Mouse (Mus musculus): Measurements from ENCODE around the gene Scai. TPM values are rescaled to one million over a fixed set of nuclear protein-coding genes. Genes with fewer than 3 reads are reported as not detected.

Scai gene
- total and polyA plus RNA-seq, 2 experiments from 2014 or later, result 2.7 to 8.3 TPM

GRCm38 (mm10) chr2:39064687-39065399 lies 125.7 kb downstream of the Scai start:
- Histone ChIP-seq H3K4me2 (ENCODE audit: low read depth, low read length) (peak overlapping the region; percentile 92), H3K4me3 (ENCODE audit: low read depth, low read length) (peak overlapping the region; percentile 76), H3K9me3 (replicated peaks; ENCODE audit: control insufficient read depth, low read length) (no peaks in the 10 kb centered on the region), H3K27ac (ENCODE audit: low read depth) (peak overlapping the region; percentile 84), H3K4me1 (ENCODE audit: control insufficient read depth, insufficient read depth) (peaks cover 6% of the 10 kb centered on the region; the same call in 1 of the 2 replicates), H3K9ac (replicated peaks; ENCODE audit: low read depth, low read length) (peak overlapping the region; percentile 92), H3K27me3 (ENCODE audit: control insufficient read depth, insufficient read depth, low read length) (no peaks in the 10 kb centered on the region), H3K36me3 (replicated peaks; ENCODE audit: control insufficient read depth, insufficient read depth, low read length) (peaks cover 31% of the 10 kb centered on the region)
- DNase-seq (ENCODE audit: low spot score) (peak; percentile 17), ATAC-seq (ENCODE audit: insufficient read depth, low read depth) (peak; percentile 69)
- under 1% methylated on average over 25 of the region's 25 CpGs for WGBS
- no peak for TF ChIP-seq CTCF (IDR thresholded peaks at IDR 0.05; ENCODE audit: low read depth)
- TF ChIP-seq EP300 (IDR thresholded peaks at IDR 0.05; ENCODE audit: low read depth), result no peak

DNA sequence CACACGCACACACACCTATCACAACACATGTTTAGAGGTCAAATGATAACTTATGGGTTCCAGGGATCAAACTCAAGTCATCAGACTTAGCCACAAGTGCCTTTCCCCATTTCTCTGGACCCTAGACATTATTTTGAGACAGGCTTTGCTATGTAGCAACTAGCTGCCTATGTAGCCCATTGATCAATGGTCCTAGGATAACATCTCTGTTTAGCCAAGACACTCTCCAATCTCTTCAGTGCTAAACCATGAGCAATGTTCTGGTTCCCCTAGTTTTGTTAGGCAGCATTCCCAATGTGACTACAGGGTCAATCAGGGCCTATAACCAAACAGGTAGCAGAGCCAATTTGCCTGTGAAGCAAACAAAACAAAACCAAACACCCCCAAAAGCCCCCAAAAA lies 142.0 kb downstream of the Scai start:
- H3K36me3 ChIP-seq (replicated peaks; ENCODE audit: control insufficient read depth, insufficient read depth, low read length), result peaks cover 73% of the 10 kb centered on the region
- WGBS, result 96% methylated on average over 1 of the region's 1 CpGs

DNA sequence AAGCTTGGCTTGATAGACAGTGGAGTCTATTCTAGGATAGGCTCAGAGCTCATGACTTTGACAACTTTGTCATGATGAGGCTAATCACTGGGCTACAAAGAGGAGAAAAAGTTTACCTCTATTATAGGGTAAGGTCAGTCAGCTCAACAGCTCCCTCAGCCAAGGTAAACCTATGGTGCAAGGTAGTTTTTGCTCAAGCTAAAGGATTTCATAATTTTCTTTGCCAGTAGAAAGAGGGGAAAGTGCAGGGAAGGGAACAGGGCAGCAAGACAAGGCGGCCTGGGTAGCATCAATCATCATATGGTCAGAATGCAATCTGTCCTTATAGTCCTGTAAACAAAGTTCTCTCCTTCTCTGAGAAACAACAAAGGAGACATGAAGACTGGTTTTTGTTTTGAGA lies 150.3 kb downstream of the Scai start:
- Histone ChIP-seq H3K27ac (ENCODE audit: low read depth) (no peak overlapping the region), H3K36me3 (replicated peaks; ENCODE audit: control insufficient read depth, insufficient read depth, low read length) (peaks cover 67% of the 10 kb centered on the region), H3K4me2 (ENCODE audit: low read depth, low read length) (no peak overlapping the region), H3K9me3 (replicated peaks; ENCODE audit: control insufficient read depth, low read length) (no peaks in the 10 kb centered on the region), H3K4me3 (ENCODE audit: low read depth, low read length) (no peak overlapping the region), H3K4me1 (ENCODE audit: control insufficient read depth, insufficient read depth) (no peaks in the 10 kb centered on the region), H3K9ac (replicated peaks; ENCODE audit: low read depth, low read length) (no peak overlapping the region), H3K27me3 (ENCODE audit: control insufficient read depth, insufficient read depth, low read length) (no peaks in the 10 kb centered on the region)
- TF ChIP-seq EP300 (IDR thresholded peaks at IDR 0.05; ENCODE audit: low read depth) (no peak), CTCF (IDR thresholded peaks at IDR 0.05; ENCODE audit: low read depth) (no peak)
- WGBS, result 96% methylated on average over 1 of the region's 1 CpGs
- no peak for DNase-seq (ENCODE audit: low spot score)
- ATAC-seq (ENCODE audit: insufficient read depth, low read depth), result no peak

More for the DNA sequence above, 142.0 kb downstream of the Scai start:
- DNase-seq (ENCODE audit: low spot score) (no peak), ATAC-seq (ENCODE audit: insufficient read depth, low read depth) (no peak)
- Histone ChIP-seq H3K27me3 (ENCODE audit: control insufficient read depth, insufficient read depth, low read length) (no peaks in the 10 kb centered on the region), H3K4me3 (ENCODE audit: low read depth, low read length) (no peak overlapping the region), H3K4me1 (ENCODE audit: control insufficient read depth, insufficient read depth) (no peaks in the 10 kb centered on the region), H3K4me2 (ENCODE audit: low read depth, low read length) (no peak overlapping the region), H3K9ac (replicated peaks; ENCODE audit: low read depth, low read length) (no peak overlapping the region), H3K9me3 (replicated peaks; ENCODE audit: control insufficient read depth, low read length) (no peaks in the 10 kb centered on the region), H3K27ac (ENCODE audit: low read depth) (no peak overlapping the region)
- no peak for TF ChIP-seq EP300 (IDR thresholded peaks at IDR 0.05; ENCODE audit: low read depth)
- no peak for TF ChIP-seq CTCF (IDR thresholded peaks at IDR 0.05; ENCODE audit: low read depth)

DNA sequence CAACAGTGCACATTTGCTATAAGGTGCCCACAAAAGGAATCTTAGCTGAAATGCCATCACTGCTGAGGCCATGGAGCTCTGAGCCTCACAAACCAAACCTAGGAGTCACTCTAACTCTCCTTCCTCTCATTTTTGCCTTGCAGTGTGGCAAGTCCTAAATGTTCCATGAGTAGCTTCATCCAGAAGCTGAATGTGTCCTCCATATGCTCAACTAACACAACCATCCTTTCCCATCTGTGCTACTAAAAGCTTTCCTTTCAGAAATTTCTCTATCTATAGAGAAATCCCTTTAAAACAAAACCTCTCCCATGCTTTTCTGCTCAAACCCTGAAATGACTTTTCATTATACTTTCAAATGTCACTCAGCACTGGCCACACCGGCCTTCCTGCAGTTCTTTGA lies 158.9 kb downstream of the Scai start:
- Histone ChIP-seq H3K27ac (ENCODE audit: low read depth) (no peak overlapping the region), H3K27me3 (ENCODE audit: control insufficient read depth, insufficient read depth, low read length) (no peaks in the 10 kb centered on the region), H3K4me1 (ENCODE audit: control insufficient read depth, insufficient read depth) (no peaks in the 10 kb centered on the region), H3K4me3 (ENCODE audit: low read depth, low read length) (no peak overlapping the region), H3K9me3 (replicated peaks; ENCODE audit: control insufficient read depth, low read length) (no peaks in the 10 kb centered on the region), H3K4me2 (ENCODE audit: low read depth, low read length) (no peak overlapping the region), H3K9ac (replicated peaks; ENCODE audit: low read depth, low read length) (no peak overlapping the region), H3K36me3 (replicated peaks; ENCODE audit: control insufficient read depth, insufficient read depth, low read length) (peaks cover 82% of the 10 kb centered on the region)
- ATAC-seq (ENCODE audit: insufficient read depth, low read depth) (no peak), DNase-seq (ENCODE audit: low spot score) (no peak)
- 95% methylated on average over 1 of the region's 1 CpGs for WGBS
- no peak for TF ChIP-seq EP300 (IDR thresholded peaks at IDR 0.05; ENCODE audit: low read depth)
- no peak for TF ChIP-seq CTCF (IDR thresholded peaks at IDR 0.05; ENCODE audit: low read depth)

- DNase-seq (ENCODE audit: low spot score) (no peak), ATAC-seq (ENCODE audit: insufficient read depth, low read depth) (no peak)
- peaks cover 91% of the 10 kb centered on the region for H3K36me3 ChIP-seq (replicated peaks; ENCODE audit: control insufficient read depth, insufficient read depth, low read length)
- no peak overlapping the region for H3K4me3 ChIP-seq (ENCODE audit: low read depth, low read length)
- no peak overlapping the region for H3K9ac ChIP-seq (replicated peaks; ENCODE audit: low read depth, low read length)
- H3K4me1 ChIP-seq (ENCODE audit: control insufficient read depth, insufficient read depth), result no peaks in the 10 kb centered on the region
- WGBS, result 71% methylated on average over 1 of the region's 1 CpGs
- H3K9me3 ChIP-seq (replicated peaks; ENCODE audit: control insufficient read depth, low read length), result no peaks in the 10 kb centered on the region
- no peaks in the 10 kb centered on the region for H3K27me3 ChIP-seq (ENCODE audit: control insufficient read depth, insufficient read depth, low read length)
- no peak overlapping the region for H3K27ac ChIP-seq (ENCODE audit: low read depth)
- no peak overlapping the region for H3K4me2 ChIP-seq (ENCODE audit: low read depth, low read length)
- no peak for TF ChIP-seq EP300 (IDR thresholded peaks at IDR 0.05; ENCODE audit: low read depth)
- TF ChIP-seq CTCF (IDR thresholded peaks at IDR 0.05; ENCODE audit: low read depth), result no peak
Measured at GRCm38 (mm10) chr2:39020004-39020403, 170.5 kb downstream of the Scai start.

DNA sequence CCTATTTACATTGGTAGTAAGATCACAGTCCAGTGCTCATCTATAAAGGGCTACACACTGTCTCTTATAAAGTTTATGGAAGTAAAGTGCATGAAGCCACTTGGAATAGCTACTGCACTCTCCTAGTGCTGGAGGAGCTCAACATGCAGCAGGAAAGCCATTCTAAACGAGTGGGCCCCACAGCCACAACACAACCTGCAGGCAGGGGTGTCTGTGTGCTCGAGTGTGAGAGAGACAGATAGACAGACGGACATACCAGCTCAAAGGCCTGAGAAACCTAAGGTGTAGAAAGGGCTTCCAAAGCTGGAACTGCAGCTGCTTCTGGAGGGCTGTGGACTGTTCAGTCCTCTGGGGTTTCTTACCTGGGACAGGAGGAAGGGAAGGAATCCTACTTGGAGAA lies 174.0 kb downstream of the Scai start:
- 75% methylated on average over 3 of the region's 3 CpGs for WGBS
- no peaks in the 10 kb centered on the region for H3K9me3 ChIP-seq (replicated peaks; ENCODE audit: control insufficient read depth, low read length)
- no peaks in the 10 kb centered on the region for H3K27me3 ChIP-seq (ENCODE audit: control insufficient read depth, insufficient read depth, low read length)
- no peak overlapping the region for H3K9ac ChIP-seq (replicated peaks; ENCODE audit: low read depth, low read length)
- DNase-seq (ENCODE audit: low spot score) (no peak), ATAC-seq (ENCODE audit: insufficient read depth, low read depth) (no peak)
- no peak overlapping the region for H3K27ac ChIP-seq (ENCODE audit: low read depth)
- H3K36me3 ChIP-seq (replicated peaks; ENCODE audit: control insufficient read depth, insufficient read depth, low read length), result peaks cover 84% of the 10 kb centered on the region
- no peak for TF ChIP-seq CTCF (IDR thresholded peaks at IDR 0.05; ENCODE audit: low read depth)
- TF ChIP-seq EP300 (IDR thresholded peaks at IDR 0.05; ENCODE audit: low read depth), result no peak
- no peak overlapping the region for H3K4me2 ChIP-seq (ENCODE audit: low read depth, low read length)
- no peak overlapping the region for H3K4me3 ChIP-seq (ENCODE audit: low read depth, low read length)
- 0 out of 2 replicates have a peak, but pooled peaks cover 1% of the 10 kb centered on the region for H3K4me1 ChIP-seq (ENCODE audit: control insufficient read depth, insufficient read depth)

Other genes starting within 250 kb of the Scai start
- 0.08 TPM in 1 of 2 replicates, not detected in the other for gene Wdr38, start 193.3 kb downstream of the Scai start, total RNA-seq (2014; rRNA removed; ENCODE audit: low replicate concordance)
- gene Wdr38, start 193.3 kb downstream of the Scai start, polyA plus RNA-seq (2015; fragmentation: Nextera tagmentation; extraction: Ambion mirVana), result 0.83 and 1.1 TPM in 2 replicates
- 13.4 and 36.2 TPM in 2 replicates for gene Arpc5l, start 185.4 kb downstream of the Scai start, total RNA-seq (2014; rRNA removed; ENCODE audit: low replicate concordance)
- 83.0 and 87.2 TPM in 2 replicates for gene Arpc5l, start 185.4 kb downstream of the Scai start, polyA plus RNA-seq (2015; fragmentation: Nextera tagmentation; extraction: Ambion mirVana)
- 54.2 and 56.4 TPM in 2 replicates for gene Rpl35, start 185.1 kb downstream of the Scai start, total RNA-seq (2014; rRNA removed; ENCODE audit: low replicate concordance)
- gene Rpl35, start 185.1 kb downstream of the Scai start, polyA plus RNA-seq (2015; fragmentation: Nextera tagmentation; extraction: Ambion mirVana), result 539 and 573 TPM in 2 replicates
- gene Golga1, start 125.2 kb downstream of the Scai start, total RNA-seq (2014; rRNA removed; ENCODE audit: low replicate concordance), result 7.7 and 12.4 TPM in 2 replicates
- gene Golga1, start 125.2 kb downstream of the Scai start, polyA plus RNA-seq (2015; fragmentation: Nextera tagmentation; extraction: Ambion mirVana), result 19.2 and 21.2 TPM in 2 replicates
- gene Ppp6c, start 35.7 kb upstream of the Scai start, total RNA-seq (2014; rRNA removed; ENCODE audit: low replicate concordance), result 35.0 and 54.1 TPM in 2 replicates
- 50.0 and 52.1 TPM in 2 replicates for gene Ppp6c, start 35.7 kb upstream of the Scai start, polyA plus RNA-seq (2015; fragmentation: Nextera tagmentation; extraction: Ambion mirVana)